Mouse (Mus musculus) hindbrain, embryonic 15.5 days (tissue): ENCODE data around the gene Rraga. TPM values are rescaled to one million over a fixed set of nuclear protein-coding genes. Genes with fewer than 3 reads are reported as not detected.
"Not testable (repeated sequence)": the region's sequence is repeated elsewhere in the genome, so short reads cannot be mapped to it uniquely, and the experiment has no call there.

Source experiments
- ATAC-seq: fragments of 200-750 bp; cut with Nextera tagmentation; 2 replicates; pipeline ENCODE4 v1.8.0; 2017; ENCODE audit warnings: low read depth, moderate number of reproducible peaks, moderate TSS enrichment; ENCODE audit not compliant: low FRiP score
- H3K27ac ChIP-seq: fragments of 300-500 bp; sonication (generic); replicated peaks from 2 replicates; pipeline ENCODE4 v1.5.1; 2015; ENCODE audit warnings: mild to moderate bottlenecking, inconsistent platforms
- H3K27me3 ChIP-seq: fragments of 300-500 bp; sonication (generic); 2 replicates; pipeline ENCODE4 v1.6.1; 2015; ENCODE audit warnings: control low read depth, inconsistent platforms
- H3K36me3 ChIP-seq: fragments of 300-500 bp; sonication (generic); 2 replicates; pipeline ENCODE4 v1.6.1; 2015; ENCODE audit warnings: control low read depth, inconsistent platforms
- H3K4me1 ChIP-seq: fragments of 300-500 bp; sonication (generic); replicated peaks from 2 replicates; pipeline ENCODE4 v1.6.1; 2015; ENCODE audit warnings: control low read depth, inconsistent platforms
- H3K4me2 ChIP-seq: fragments of 300-500 bp; sonication (generic); 2 replicates; pipeline ENCODE4 v1.6.1; 2015; ENCODE audit warnings: moderate library complexity, mild to moderate bottlenecking, inconsistent platforms
- H3K4me3 ChIP-seq: fragments of 300-500 bp; sonication (generic); 2 replicates; pipeline ENCODE4 v1.5.1; 2015; ENCODE audit warnings: mild to moderate bottlenecking, inconsistent platforms
- H3K9ac ChIP-seq: fragments of 300-500 bp; sonication (generic); 2 replicates; pipeline ENCODE4 v1.6.1; 2015; ENCODE audit warnings: inconsistent platforms
- H3K9me3 ChIP-seq: fragments of 300-500 bp; sonication (generic); 2 replicates; pipeline ENCODE4 v1.6.1; 2016; ENCODE audit warnings: control low read depth, inconsistent platforms
- WGBS: fragments of 180-500 bp; shearing (Covaris S2); methylation state at CpG from one replicate; pipeline ENCODE4 v1.1.7; 2015; 5-methylcytosine and 5-hydroxymethylcytosine counted together
- polyA plus RNA-seq: library from polyadenylated mRNA; unstranded; fragments of >200 nt; fragmentation: Nextera tagmentation; extraction: Ambion mirVana; gene quantifications from 2 replicates; pipeline ENCODE4 v1.2.1, GENCODE M21; 2015

Rraga gene
- polyA plus RNA-seq, 1 experiment from 2014 or later = 111 TPM

DNA sequence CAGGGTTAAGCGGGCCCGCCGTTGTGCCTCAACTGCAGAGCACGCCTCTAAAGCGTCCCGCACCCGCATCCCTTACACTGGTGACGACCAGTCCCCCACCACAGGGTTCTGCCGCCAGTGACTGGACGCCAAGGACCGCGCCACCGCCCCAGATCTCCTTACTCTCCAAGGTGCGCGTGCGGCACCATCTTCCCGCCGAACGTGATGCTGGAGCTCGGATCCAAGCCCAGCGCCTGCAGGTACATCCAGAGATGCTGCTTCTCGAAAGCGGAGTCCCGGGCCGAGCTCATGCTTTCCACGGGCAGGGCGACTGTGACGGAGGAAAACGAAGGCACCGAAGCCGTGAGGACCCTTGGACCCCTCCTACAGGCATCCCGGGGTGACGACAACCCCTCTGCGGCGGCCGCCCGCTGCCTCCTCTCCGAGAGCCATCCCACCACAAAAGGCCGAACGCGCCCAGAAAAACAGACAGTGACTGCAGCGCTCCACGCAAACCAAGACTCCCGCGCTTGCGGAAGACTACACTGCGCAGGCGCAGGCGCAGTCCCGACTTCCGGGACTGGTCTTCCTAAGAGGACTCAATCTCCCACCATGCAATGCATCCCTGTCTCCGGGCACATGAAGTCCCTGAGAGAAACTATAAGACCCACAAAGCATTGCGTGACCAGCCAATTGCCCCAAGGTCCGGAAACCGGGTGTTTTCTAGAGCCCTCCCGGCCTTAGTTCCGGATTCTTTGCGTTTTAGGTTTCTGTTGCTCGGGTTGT, 36.2 kb downstream of the Rraga start, which contains the start of gene Haus6:
Gene Haus6, minus strand, starts transcription at position 532 of the 765 bp plus-strand sequence.
- H3K4me2 ChIP-seq = peak within 1 kb of the TSS; percentile 97
- no peaks in the 10 kb centered on the region for H3K9me3 ChIP-seq
- ATAC-seq = peak; percentile 100
- no peaks in the 10 kb centered on the region for H3K36me3 ChIP-seq
- H3K27me3 ChIP-seq = no peaks in the 10 kb centered on the region
- H3K4me3 ChIP-seq = peak within 1 kb of the TSS; percentile 61
- H3K27ac ChIP-seq = peak within 1 kb of the TSS; percentile 71
- under 1% methylated on average over 59 of the region's 59 CpGs for WGBS
- peak within 1 kb of the TSS; percentile 59 for H3K9ac ChIP-seq
- H3K4me1 ChIP-seq = peaks cover 25% of the 10 kb centered on the region

DNA sequence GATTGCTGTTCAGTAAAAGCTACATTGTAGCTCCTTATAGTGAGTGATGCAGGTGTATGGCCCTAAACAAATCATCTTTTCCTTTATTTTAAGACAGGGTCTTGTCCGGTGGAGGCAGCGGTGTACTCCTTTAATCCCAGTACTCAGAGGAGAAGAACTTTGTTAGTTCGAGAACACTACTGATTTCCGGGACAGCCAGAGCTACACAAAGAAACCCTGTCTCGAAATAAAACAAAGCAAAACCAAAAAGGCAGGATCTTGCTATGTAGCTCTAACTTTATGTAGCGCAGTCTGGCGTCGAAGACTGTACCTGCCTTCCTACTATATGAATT, 36.8 kb downstream of the Rraga start:
- no peaks in the 10 kb centered on the region for H3K27me3 ChIP-seq
- H3K27ac ChIP-seq = peak overlapping the region; percentile 71
- peak overlapping the region; percentile 97 for H3K4me2 ChIP-seq
- H3K4me3 ChIP-seq = peak overlapping the region; percentile 61
- WGBS = 44% methylated on average over 8 of the region's 8 CpGs
- H3K9ac ChIP-seq = peak overlapping the region; percentile 49
- no peaks in the 10 kb centered on the region for H3K9me3 ChIP-seq
- ATAC-seq = no peak; the same call in 1 of the 2 replicates
- peaks cover 25% of the 10 kb centered on the region for H3K4me1 ChIP-seq
- no peaks in the 10 kb centered on the region for H3K36me3 ChIP-seq

DNA sequence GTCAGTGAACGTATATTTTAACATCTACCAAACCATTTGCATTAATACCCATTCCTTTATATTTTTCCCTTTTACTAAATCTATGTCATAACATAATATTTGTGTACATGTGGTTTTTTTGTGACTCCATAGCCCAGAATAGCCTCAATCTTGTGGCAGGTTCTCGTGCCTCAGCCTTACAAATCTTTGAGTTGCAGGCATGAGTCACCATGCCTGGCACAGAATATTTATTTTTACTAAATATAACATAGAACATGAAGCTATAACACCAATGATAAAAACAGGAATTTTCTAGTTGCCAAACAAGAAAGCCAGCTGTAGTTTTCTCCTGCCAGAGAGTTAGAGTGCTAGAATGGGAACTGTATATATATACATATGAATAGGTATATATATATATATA, 45.0 kb downstream of the Rraga start:
- Histone ChIP-seq H3K9me3 (no peaks in the 10 kb centered on the region), H3K36me3 (no peaks in the 10 kb centered on the region), H3K27me3 (no peaks in the 10 kb centered on the region), H3K9ac (no peak overlapping the region), H3K4me1 (no peaks in the 10 kb centered on the region), H3K4me2 (no peak overlapping the region), H3K4me3 (no peak overlapping the region), H3K27ac (no peak overlapping the region)
- ATAC-seq = no peak
- WGBS = 73% methylated on average over 2 of the region's 2 CpGs

DNA sequence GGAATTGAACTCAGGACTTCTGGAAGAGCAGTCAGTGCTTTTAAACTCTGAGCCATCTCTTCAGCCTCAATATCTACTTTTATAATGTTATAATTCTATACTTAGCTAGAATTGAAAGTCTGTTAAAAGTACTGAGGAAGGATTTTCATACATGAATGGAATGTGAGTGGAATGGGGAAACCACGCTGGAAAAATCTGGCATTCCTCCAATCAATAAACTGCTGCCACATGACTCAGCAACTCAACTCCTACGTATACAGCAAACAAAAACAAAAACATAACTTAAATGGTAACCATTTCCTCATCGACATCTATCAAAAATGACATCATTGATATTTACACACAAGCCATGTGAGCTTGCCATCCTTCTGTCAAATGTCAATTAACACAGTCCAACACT, 46.6 kb downstream of the Rraga start:
- no peak for ATAC-seq
- Histone ChIP-seq H3K4me3 (no peak overlapping the region), H3K27me3 (no peaks in the 10 kb centered on the region), H3K27ac (no peak overlapping the region), H3K9ac (no peak overlapping the region), H3K9me3 (no peaks in the 10 kb centered on the region), H3K4me2 (no peak overlapping the region), H3K36me3 (no peaks in the 10 kb centered on the region), H3K4me1 (no peaks in the 10 kb centered on the region)
- WGBS = 75% methylated on average over 3 of the region's 3 CpGs

DNA sequence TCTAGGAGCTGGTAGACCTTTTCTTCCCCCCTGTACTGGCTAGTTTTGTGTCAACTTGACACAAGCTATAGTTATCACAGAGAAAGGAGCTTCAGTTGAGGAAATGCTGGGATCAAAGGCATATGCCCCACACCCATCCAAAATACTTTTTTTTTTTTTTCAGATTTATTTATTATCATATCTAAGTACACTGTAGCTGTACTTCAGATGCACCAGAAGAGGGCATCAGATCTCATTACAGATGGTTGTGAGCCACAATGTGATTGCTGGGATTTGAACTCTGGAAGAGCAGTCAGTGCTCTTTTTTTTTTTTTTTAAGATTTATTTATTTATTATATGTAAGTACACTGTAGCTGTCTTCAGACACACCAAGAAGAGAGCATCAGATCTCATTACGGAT, 47.1 kb downstream of the Rraga start:
- not testable (repeated sequence) for H3K9ac ChIP-seq, H3K4me3 ChIP-seq, H3K9me3 ChIP-seq, H3K4me2 ChIP-seq, H3K4me1 ChIP-seq, H3K27me3 ChIP-seq, ATAC-seq, H3K27ac ChIP-seq, H3K36me3 ChIP-seq
- WGBS = 93% methylated on average over 1 of the region's 1 CpGs

DNA sequence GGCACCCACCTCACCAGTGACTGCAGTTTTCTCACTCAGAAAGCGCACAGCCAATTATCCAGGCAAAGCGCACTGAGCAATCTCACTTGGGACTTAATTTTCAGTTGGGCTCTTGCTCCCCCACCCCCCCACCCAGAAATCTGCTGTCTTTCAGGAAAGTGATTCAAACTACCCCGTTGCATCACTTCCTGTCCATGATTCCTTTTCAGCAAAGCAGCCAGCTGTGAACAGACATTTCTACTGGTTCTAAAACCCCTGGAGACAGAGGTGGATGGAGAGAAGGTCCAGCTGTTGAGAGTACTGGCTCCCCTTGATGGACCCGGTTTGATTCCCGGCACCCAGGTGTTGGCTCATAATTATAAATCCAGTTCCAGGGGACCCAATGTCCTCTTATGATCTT, 50.0 kb downstream of the Rraga start:
- H3K27ac ChIP-seq = no peak overlapping the region
- H3K4me1 ChIP-seq = no peaks in the 10 kb centered on the region
- H3K9ac ChIP-seq = no peak overlapping the region
- no peak overlapping the region for H3K4me2 ChIP-seq
- no peaks in the 10 kb centered on the region for H3K36me3 ChIP-seq
- no peak for ATAC-seq
- H3K4me3 ChIP-seq = no peak overlapping the region
- H3K9me3 ChIP-seq = no peaks in the 10 kb centered on the region
- no peaks in the 10 kb centered on the region for H3K27me3 ChIP-seq
- 88% methylated on average over 5 of the region's 5 CpGs for WGBS

DNA sequence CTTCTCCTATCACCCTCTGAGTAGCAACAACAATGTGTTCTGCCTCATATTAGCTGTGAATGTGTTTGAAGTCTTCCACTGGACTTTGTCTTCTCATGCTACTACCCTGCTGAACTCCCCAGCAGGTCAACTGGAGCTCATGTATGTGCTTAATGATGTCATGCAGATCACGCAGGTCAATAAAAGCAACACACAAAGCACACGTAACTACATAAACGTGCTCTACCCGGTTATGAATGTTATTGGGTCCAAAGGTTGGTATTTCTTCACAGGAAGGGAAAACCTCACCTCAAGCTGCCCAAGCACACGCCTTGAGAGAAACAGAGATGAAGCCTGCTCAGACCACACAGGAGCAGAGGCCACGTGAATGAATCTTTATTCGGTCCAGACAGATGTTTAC, 51.0 kb downstream of the Rraga start:
- H3K4me1 ChIP-seq, H3K27me3 ChIP-seq, H3K27ac ChIP-seq, H3K9me3 ChIP-seq, H3K4me2 ChIP-seq, H3K9ac ChIP-seq, H3K36me3 ChIP-seq, ATAC-seq, H3K4me3 ChIP-seq: not testable (repeated sequence)
- 93% methylated on average over 7 of the region's 7 CpGs for WGBS

Other genes with a start within 250 kb of the Rraga start
- not detected in 2 replicates for gene Saxo1, start 17.3 kb upstream of the Rraga start, polyA plus RNA-seq
- 6.5 and 7.5 TPM in 2 replicates for gene Haus6, start 36.4 kb downstream of the Rraga start, polyA plus RNA-seq
- gene Plin2, start 94.4 kb downstream of the Rraga start, polyA plus RNA-seq = 48.3 and 51.9 TPM in 2 replicates
- 3.1 and 3.4 TPM in 2 replicates for gene Dennd4c, start 172.9 kb downstream of the Rraga start, polyA plus RNA-seq